ENCODE assay signal across 8 mouse cellular contexts in the genomic region with DNA sequence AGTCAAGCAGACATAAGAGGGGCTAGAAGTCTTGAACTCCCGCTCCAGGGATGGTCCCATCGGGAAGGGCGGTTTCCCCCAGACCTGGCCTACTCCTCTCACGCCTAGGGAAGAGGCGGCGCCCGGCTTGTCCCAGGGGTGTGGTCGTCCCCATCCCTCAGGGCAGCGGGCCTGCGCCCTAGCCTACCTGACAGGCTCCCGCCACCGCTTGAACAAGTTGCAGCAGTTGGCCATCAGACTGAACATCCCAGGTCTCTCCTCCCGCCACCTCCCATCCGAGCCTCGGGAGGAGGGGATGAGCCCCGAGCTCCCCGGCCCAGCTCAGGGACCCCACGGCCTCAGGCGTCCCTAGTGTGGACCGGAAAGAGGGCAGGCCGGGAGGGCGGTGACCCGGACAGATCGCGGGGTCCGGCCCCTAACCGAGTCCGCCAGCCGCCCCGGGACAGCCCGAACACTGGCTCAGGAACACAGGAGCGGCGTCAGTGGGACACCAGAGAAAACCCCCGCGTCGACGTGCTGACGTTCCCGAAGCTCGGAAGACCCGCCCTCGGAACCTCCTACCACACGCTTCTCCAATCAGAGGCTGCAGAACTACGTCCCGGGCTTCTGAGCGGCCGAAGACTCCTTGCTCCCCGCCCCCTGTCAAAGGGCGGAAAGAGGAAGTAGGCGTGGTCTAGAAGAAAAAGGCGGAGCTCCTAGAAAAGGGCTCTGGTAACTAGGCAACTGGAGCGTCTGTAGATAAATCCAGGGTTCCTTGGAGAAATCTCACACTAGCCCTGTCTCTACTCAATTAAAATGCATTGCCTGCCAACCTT. TPM values are rescaled to one million over a fixed set of nuclear protein-coding genes. Genes with fewer than 3 reads are reported as not detected.
DNase-seq lines count a peak whose midpoint lies in the region; ATAC-seq lines count a peak whose summit lies in the region.

A gene (minus strand): TSS at position 543 of the 815 bp plus-strand sequence.

- H3K27me3 ChIP-seq in hindbrain, embryonic 16.5 days (replicated peaks; ENCODE audit: control insufficient read depth, insufficient read depth, low read length) = no peaks in the 10 kb centered on the region

- ATAC-seq in hindbrain, embryonic 16.5 days = peak; percentile 100

- H3K4me1 ChIP-seq in hindbrain, embryonic 16.5 days (ENCODE audit: control insufficient read depth, insufficient read depth, low read depth, low read length) = peaks cover 11% of the 10 kb centered on the region

- H3K4me2 ChIP-seq in hindbrain, embryonic 16.5 days (ENCODE audit: low read length) = peak within 1 kb of the TSS; percentile 70

- H3K9me3 ChIP-seq in hindbrain, embryonic 16.5 days (ENCODE audit: control insufficient read depth, low read length) = no peaks in the 10 kb centered on the region

- peak within 1 kb of the TSS; percentile 63 for H3K27ac ChIP-seq in hindbrain, embryonic 16.5 days (ENCODE audit: low read depth, low read length)
- H3K27ac ChIP-seq in macrophage = no peak within 1 kb of the TSS

- H3K9ac ChIP-seq in hindbrain, embryonic 16.5 days (ENCODE audit: low read depth, low read length) = peak within 1 kb of the TSS; percentile 80

- peak; percentile 90 for DNase-seq in WW6 (ENCODE audit: low read depth, low spot score)
- peak; percentile 61 to 88 for DNase-seq in cerebellum, postnatal 4 days (ENCODE audit: low spot score in 2 of 2)
- peak; percentile 97 for DNase-seq in gastrocnemius, adult 18-20 months (ENCODE audit: low spot score)
- DNase-seq in left cerebral cortex, adult 18-20 months (ENCODE audit: low spot score in 2 of 2) = peak; percentile 88 to 95
- peak; percentile 98 for DNase-seq in right cerebral cortex, adult 18-20 months
- DNase-seq in urinary bladder, postnatal 10 days (ENCODE audit: low spot score) = peak; percentile 66

- H3K79me2 ChIP-seq in macrophage (ENCODE audit: inconsistent target) = no peaks in the 10 kb centered on the region; the same call in 1 of the 2 replicates

- no peaks in the 10 kb centered on the region for H3K36me3 ChIP-seq in hindbrain, embryonic 16.5 days (ENCODE audit: control insufficient read depth, insufficient read depth, low read length)
- no peaks in the 10 kb centered on the region for H3K36me3 ChIP-seq in macrophage (ENCODE audit: inconsistent target)

- under 1% methylated on average over 40 of the region's 52 CpGs for WGBS in hindbrain, embryonic 16.5 days
- WGBS in macrophage (ENCODE audit: missing documents) = 0% methylated on average over 50 of the region's 52 CpGs

- peak within 1 kb of the TSS; percentile 79 for H3K4me3 ChIP-seq in hindbrain, embryonic 16.5 days (ENCODE audit: low read length)
- peak within 1 kb of the TSS; percentile 53 for H3K4me3 ChIP-seq in macrophage (ENCODE audit: inconsistent target)

RNA-seq across cellular contexts. Expression of the gene that starts here (rescaled TPM):
- 1 to 10 TPM; 3.1 to 4.3 TPM for total RNA-seq in gastrocnemius, adult 18-20 months (2021)
- 15.9 and 16.5 TPM in 2 replicates for polyA plus RNA-seq in hindbrain, embryonic 16.5 days (2015; fragmentation: Nextera tagmentation; extraction: Ambion mirVana)
- total RNA-seq in left cerebral cortex, adult 18-20 months (2021) = 10 to 100 TPM; 10.2 to 11.8 TPM
- total RNA-seq in macrophage (2018; cell fraction: chromatin; rRNA removed) = 10 to 100 TPM; 12.9 to 30.8 (median 20.9) TPM
- total RNA-seq in macrophage (2018; cell fraction: cytosol; rRNA removed) = 10 to 100 TPM in 4 of 26 experiments, 1 to 10 TPM in 22; 4.6 to 11.1 (median 7.9) TPM
- total RNA-seq in macrophage (2018; cell fraction: nucleus; rRNA removed) = 10 to 100 TPM in 22 of 26 experiments, 1 to 10 TPM in 4; 7.6 to 23.3 (median 15.5) TPM
- polyA plus RNA-seq in macrophage (2018) = 4.9 to 6.6 TPM (median 6.0 TPM) in 3 replicates
